Mouse (Mus musculus) hindbrain, embryonic 11.5 days (tissue): ENCODE measurements around the gene Usp31. TPM values are rescaled to one million over a fixed set of nuclear protein-coding genes. Genes with fewer than 3 reads are reported as not detected.

Experiments
- ATAC-seq: fragments of 200-750 bp; cut with Nextera tagmentation; 2 replicates; pipeline ENCODE4 v1.8.0; 2017; ENCODE audit warnings: mild to moderate bottlenecking, moderate TSS enrichment, moderate library complexity; ENCODE audit not compliant: low FRiP score
- DNase-seq: peaks from one replicate; pipeline ENCODE4 v3.0.0-alpha.2; 2015; ENCODE audit warnings: low spot score
- H3K27ac ChIP-seq: fragments of 300-500 bp; sonication (generic); 2 replicates; pipeline ENCODE4 v1.5.1; 2014; ENCODE audit warnings: mild to moderate bottlenecking, low read depth, low read length
- H3K27me3 ChIP-seq: fragments of 300-500 bp; sonication (generic); 2 replicates; pipeline ENCODE4 v1.6.1; 2014; ENCODE audit warnings: mild to moderate bottlenecking, low read length, moderate library complexity, mixed read lengths; ENCODE audit not compliant: control insufficient read depth, insufficient read depth
- H3K36me3 ChIP-seq: fragments of 300-500 bp; sonication (generic); 2 replicates; pipeline ENCODE4 v1.6.1; 2014; ENCODE audit warnings: mild to moderate bottlenecking, low read length, moderate library complexity, mixed read lengths; ENCODE audit not compliant: control insufficient read depth, insufficient read depth
- H3K4me1 ChIP-seq: fragments of 300-500 bp; sonication (generic); replicated peaks from 2 replicates; pipeline ENCODE4 v1.6.1; 2014; ENCODE audit warnings: low read length, mixed read lengths; ENCODE audit not compliant: control insufficient read depth, insufficient read depth
- H3K4me2 ChIP-seq: fragments of 300-500 bp; sonication (generic); replicated peaks from 2 replicates; pipeline ENCODE4 v1.6.1; 2014; ENCODE audit warnings: mild to moderate bottlenecking, low read depth, low read length
- H3K4me3 ChIP-seq: fragments of 300-500 bp; sonication (generic); 2 replicates; pipeline ENCODE4 v1.5.1; 2014; ENCODE audit warnings: low read depth, low read length
- H3K9ac ChIP-seq: fragments of 300-500 bp; sonication (generic); 2 replicates; pipeline ENCODE4 v1.6.1; 2014; ENCODE audit warnings: low read depth, low read length
- H3K9me3 ChIP-seq: fragments of 300-500 bp; sonication (generic); 2 replicates; pipeline ENCODE4 v1.6.1; 2016; ENCODE audit warnings: low read length; ENCODE audit not compliant: control insufficient read depth
- WGBS: fragments of 180-500 bp; shearing (Covaris S2); extraction: QIAGEN DNeasy Blood & Tissue Kit; methylation state at CpG from one replicate; pipeline ENCODE4 v1.1.7; 2014; 5-methylcytosine and 5-hydroxymethylcytosine counted together
- polyA plus RNA-seq: library from polyadenylated mRNA; unstranded; fragments of >200 nt; fragmentation: Nextera tagmentation; extraction: Ambion mirVana; gene quantifications from 2 replicates; pipeline ENCODE4 v1.2.1, GENCODE M21; 2014

Gene Usp31
- polyA plus RNA-seq, 1 experiment from 2014 or later = 4.7 TPM

DNA sequence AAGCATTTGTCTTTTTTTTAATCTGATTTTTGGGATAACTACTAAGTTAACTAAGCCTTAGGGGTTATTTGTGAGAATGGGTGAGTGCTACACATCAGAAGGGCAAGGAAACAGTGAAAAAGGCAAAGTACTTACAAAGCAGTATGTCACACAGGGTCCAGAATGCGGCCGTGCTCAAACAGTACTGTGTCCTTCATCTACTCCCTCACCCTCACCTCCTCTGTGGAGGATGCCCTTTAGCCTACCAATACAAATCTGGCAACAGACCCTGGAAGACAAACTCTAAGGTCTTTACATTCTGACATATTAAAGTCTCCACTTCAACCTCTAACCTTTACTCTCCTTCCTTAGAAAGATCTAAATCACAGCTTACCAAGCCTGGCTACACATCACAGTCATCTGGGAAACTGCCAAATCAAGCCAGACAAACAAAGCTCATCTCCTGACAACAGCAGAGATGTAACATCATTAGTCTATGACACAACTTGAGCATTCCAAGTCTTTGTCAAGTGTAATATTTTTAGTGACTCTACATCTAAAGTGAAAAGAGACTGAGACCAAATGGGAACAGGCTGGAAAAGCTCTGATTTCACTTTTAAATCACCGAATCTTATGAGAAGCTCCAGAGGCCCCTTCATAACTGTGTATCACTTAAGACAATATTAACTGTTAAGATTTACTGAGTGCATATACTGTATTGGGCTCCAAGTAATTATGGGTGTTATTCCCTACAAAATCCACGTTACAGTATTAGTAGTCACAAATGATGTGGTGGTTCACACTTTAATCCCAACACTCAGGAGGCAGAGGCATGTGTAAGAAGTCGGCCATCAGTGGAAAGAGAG, 21.7 kb downstream of the Usp31 start:
- Histone ChIP-seq H3K27me3 (no peaks in the 10 kb centered on the region), H3K9ac (no peak overlapping the region), H3K27ac (no peak overlapping the region), H3K4me3 (no peak overlapping the region), H3K36me3 (no peaks in the 10 kb centered on the region), H3K9me3 (no peaks in the 10 kb centered on the region), H3K4me2 (no peak overlapping the region), H3K4me1 (no peaks in the 10 kb centered on the region)
- no peak for DNase-seq
- no peak for ATAC-seq
- 95% methylated on average over 5 of the region's 5 CpGs for WGBS

DNA sequence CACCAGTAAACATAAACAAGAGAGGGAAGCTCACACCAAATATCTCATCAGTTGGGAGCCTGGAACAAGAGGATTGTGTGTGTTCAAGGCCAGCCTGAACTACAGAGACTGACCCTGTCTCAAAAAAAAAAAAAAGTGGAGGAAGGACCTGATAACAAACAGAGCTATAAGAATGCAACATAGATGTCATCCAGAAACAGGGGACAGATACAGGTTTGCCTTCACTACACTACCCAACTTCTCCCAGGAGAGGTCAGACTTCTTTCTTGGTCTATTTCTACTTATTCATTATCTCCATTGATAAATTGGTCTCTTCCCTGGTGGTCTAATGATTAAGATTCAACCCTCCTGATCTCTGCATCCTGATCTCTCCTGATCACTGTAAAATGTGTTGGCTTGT, 25.9 kb downstream of the Usp31 start:
- H3K4me2 ChIP-seq = no peak overlapping the region
- H3K4me1 ChIP-seq = no peaks in the 10 kb centered on the region
- no peak overlapping the region for H3K27ac ChIP-seq
- no peaks in the 10 kb centered on the region for H3K27me3 ChIP-seq
- H3K36me3 ChIP-seq = no peaks in the 10 kb centered on the region
- ATAC-seq (no peak), DNase-seq (no peak)
- no peak overlapping the region for H3K9ac ChIP-seq
- H3K4me3 ChIP-seq = no peak overlapping the region
- H3K9me3 ChIP-seq = no peaks in the 10 kb centered on the region

DNA sequence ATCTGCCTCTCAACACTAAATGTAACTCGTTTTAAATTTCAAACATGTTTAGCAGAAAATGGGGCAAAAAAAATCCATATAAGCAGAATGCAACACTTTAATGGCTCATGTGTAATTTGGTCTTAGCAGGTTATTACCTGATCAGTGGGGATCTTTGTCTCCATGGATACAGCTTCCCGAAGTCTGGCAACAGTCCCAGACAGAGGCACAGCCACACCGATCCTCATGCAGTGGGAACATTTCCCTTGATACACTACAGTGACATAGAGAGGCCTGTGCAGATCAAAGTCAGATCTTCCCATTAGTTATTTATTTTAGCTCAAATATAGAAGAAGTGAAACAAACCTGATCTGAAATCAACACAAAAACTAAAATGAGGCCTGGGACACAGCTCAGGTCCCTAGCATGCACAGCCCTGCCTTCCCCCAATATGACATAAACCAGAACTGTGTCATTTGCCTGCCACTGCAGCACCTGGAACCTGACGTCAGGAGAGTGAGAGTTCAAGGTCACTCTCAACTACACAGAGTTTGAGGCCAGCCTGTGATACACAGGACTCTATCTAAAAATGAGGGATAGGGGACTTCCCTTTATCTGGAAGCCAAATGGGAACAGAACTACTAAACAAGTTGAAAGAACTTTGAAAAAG, 29.8 kb downstream of the Usp31 start:
- Histone ChIP-seq H3K9me3 (no peaks in the 10 kb centered on the region), H3K9ac (no peak overlapping the region), H3K27me3 (no peaks in the 10 kb centered on the region), H3K36me3 (no peaks in the 10 kb centered on the region), H3K27ac (no peak overlapping the region), H3K4me3 (no peak overlapping the region), H3K4me2 (no peak overlapping the region), H3K4me1 (no peaks in the 10 kb centered on the region)
- whole genome bisulfite sequencing = 81% methylated on average over 4 of the region's 4 CpGs
- ATAC-seq = no peak
- no peak for DNase-seq

DNA sequence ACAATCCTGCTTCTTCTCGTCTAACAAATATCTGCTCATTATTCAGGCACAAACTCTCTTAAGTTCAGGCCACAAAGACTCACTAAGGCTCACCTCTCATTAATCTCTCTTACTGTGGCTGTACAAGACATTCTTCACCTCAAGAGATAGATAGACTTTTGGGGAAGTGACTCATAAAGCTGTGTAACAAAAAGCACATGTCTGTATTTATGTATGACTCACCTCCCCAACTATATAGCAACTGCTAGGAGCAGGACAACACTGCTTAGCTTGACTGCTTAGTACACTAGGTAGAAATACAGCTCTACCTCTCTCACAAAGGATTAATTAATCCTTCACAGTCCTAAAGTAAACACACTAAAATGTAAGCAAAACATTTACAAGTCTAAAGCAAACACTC, 46.3 kb downstream of the Usp31 start:
- no peaks in the 10 kb centered on the region for H3K27me3 ChIP-seq
- H3K27ac ChIP-seq = no peak overlapping the region
- H3K9ac ChIP-seq = no peak overlapping the region
- DNase-seq (no peak), ATAC-seq (no peak)
- 94% methylated on average over 1 of the region's 1 CpGs for WGBS
- H3K36me3 ChIP-seq = peaks cover 6% of the 10 kb centered on the region; the same call in 1 of the 2 replicates
- no peak overlapping the region for H3K4me3 ChIP-seq
- no peak overlapping the region for H3K4me2 ChIP-seq
- no peaks in the 10 kb centered on the region for H3K4me1 ChIP-seq
- no peaks in the 10 kb centered on the region for H3K9me3 ChIP-seq

- Histone ChIP-seq H3K4me1 (no peaks in the 10 kb centered on the region), H3K4me2 (no peak overlapping the region), H3K9ac (no peak overlapping the region), H3K9me3 (no peaks in the 10 kb centered on the region), H3K27me3 (no peaks in the 10 kb centered on the region), H3K27ac (no peak overlapping the region), H3K4me3 (no peak overlapping the region), H3K36me3 (peaks cover 4% of the 10 kb centered on the region; the same call in 1 of the 2 replicates)
- ATAC-seq (no peak), DNase-seq (no peak)
- 88% methylated on average over 7 of the region's 7 CpGs for WGBS
Observed at GRCm38 (mm10) chr7:121658866-121659265, 48.2 kb downstream of the Usp31 start.

- 83% methylated on average over 2 of the region's 2 CpGs for WGBS
- no peaks in the 10 kb centered on the region for H3K9me3 ChIP-seq
Observed at GRCm38 (mm10) chr7:121654675-121655074, 52.4 kb downstream of the Usp31 start.

DNA sequence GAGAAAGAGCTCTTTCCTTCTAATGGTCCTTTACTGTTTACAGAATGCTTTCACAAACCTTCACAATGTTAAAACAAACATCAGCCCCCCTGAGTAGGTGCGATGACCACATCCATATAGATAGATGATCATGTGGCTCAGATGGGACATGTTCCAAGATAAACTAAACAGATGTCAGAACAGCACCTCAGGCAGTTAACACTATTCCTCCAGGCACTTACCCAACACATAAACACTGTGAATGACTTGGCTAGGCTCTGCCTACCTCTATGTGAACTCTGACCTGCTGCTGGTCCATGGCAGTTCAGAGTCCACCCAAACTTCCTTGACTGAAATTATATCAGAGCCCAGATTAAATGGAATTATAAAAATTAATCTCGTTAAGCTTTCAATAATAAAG, 54.4 kb downstream of the Usp31 start:
- Histone ChIP-seq H3K9ac (no peak overlapping the region), H3K4me1 (no peaks in the 10 kb centered on the region), H3K9me3 (no peaks in the 10 kb centered on the region), H3K27ac (no peak overlapping the region), H3K36me3 (no peaks in the 10 kb centered on the region), H3K27me3 (no peaks in the 10 kb centered on the region), H3K4me2 (no peak overlapping the region), H3K4me3 (no peak overlapping the region)
- 89% methylated on average over 2 of the region's 2 CpGs for WGBS
- DNase-seq (no peak), ATAC-seq (no peak)

More at GRCm38 (mm10) chr7:121654675-121655074, 52.4 kb downstream of the Usp31 start:
- no peak for ATAC-seq
- no peak for DNase-seq
- no peaks in the 10 kb centered on the region for H3K4me1 ChIP-seq
- H3K9ac ChIP-seq = no peak overlapping the region
- H3K4me3 ChIP-seq = no peak overlapping the region
- no peaks in the 10 kb centered on the region for H3K27me3 ChIP-seq
- no peak overlapping the region for H3K27ac ChIP-seq
- no peak overlapping the region for H3K4me2 ChIP-seq
- peaks cover 4% of the 10 kb centered on the region; the same call in 1 of the 2 replicates for H3K36me3 ChIP-seq

DNA sequence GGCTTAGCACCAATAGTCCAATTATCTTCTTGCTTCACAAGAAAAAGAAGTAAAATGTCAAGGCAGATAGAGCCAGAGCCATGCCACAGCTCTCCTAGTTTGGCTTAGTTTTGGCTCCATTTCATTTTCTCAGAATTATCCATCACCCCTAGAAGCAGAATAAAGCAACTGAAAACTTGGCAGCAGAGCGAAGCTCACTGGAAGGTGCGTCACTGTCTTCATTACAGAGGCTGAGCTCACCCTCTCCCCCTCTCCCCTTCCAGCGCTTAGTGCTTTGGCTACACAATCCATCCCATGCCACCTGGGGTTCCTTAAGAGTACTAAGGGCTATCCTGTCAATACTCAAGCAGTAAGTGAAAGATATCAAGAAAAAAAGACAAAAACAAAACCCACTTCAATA, 56.3 kb downstream of the Usp31 start:
- DNase-seq (no peak), ATAC-seq (no peak)
- H3K4me2 ChIP-seq = no peak overlapping the region
- no peaks in the 10 kb centered on the region for H3K27me3 ChIP-seq
- H3K9ac ChIP-seq = no peak overlapping the region
- no peaks in the 10 kb centered on the region for H3K4me1 ChIP-seq
- WGBS = 90% methylated on average over 3 of the region's 3 CpGs
- H3K9me3 ChIP-seq = no peaks in the 10 kb centered on the region
- H3K4me3 ChIP-seq = no peak overlapping the region
- no peaks in the 10 kb centered on the region for H3K36me3 ChIP-seq
- H3K27ac ChIP-seq = no peak overlapping the region
